Mouse (Mus musculus) frontal cortex, postnatal 10 days (tissue): ENCODE measurements at regions not wholly inside any gene's neighbourhood (a gene's known extent, or its start where the extent isn't known, plus 50 kb on each side); places are given as distances from the start of the nearest gene placed in this dataset.
A peak's percentile ranks its signal among the peaks of the same experiment; 100 is the strongest.

Experiments
- DNase-seq, 2 experiments: peaks; one replicate each; pipeline ENCODE4 v3.0.0; 2022; ENCODE audit warnings: low spot score in 2 of 2, mixed read lengths in 1 of 2

- no peak for DNase-seq
Measured at GRCm38 (mm10) chr10:99416271-99416670, 153.2 kb downstream of the Dusp6 start.

GRCm38 (mm10) chr10:99416896-99417479 is 154.0 kb downstream of the Dusp6 start:
- DNase-seq, result no peak

GRCm38 (mm10) chr10:99417591-99417990 is 154.6 kb downstream of the Dusp6 start:
- no peak for DNase-seq

- no peak for DNase-seq
Measured at GRCm38 (mm10) chr10:99418497-99418896, 155.5 kb downstream of the Dusp6 start.

- no peak for DNase-seq
Measured at GRCm38 (mm10) chr10:99419532-99419931, 156.5 kb downstream of the Dusp6 start.

GRCm38 (mm10) chr10:99423406-99423805 is 160.4 kb downstream of the Dusp6 start:
- no peak for DNase-seq

- DNase-seq, result no peak
Measured at GRCm38 (mm10) chr10:99425265-99425664, 162.2 kb downstream of the Dusp6 start.

- no peak for DNase-seq
Measured at GRCm38 (mm10) chr10:99430175-99430574, 167.1 kb downstream of the Dusp6 start.

GRCm38 (mm10) chr10:99430669-99431561 is 167.9 kb downstream of the Dusp6 start:
- DNase-seq, result no peak

- DNase-seq, result no peak
Measured at GRCm38 (mm10) chr10:99437060-99437459, 174.0 kb downstream of the Dusp6 start.

GRCm38 (mm10) chr10:99440169-99440568 is 177.1 kb downstream of the Dusp6 start:
- no peak for DNase-seq

- peak; percentile 50 to 54 for DNase-seq
Measured at GRCm38 (mm10) chr10:99441014-99441413, 178.0 kb downstream of the Dusp6 start.

- DNase-seq, result no peak
Measured at GRCm38 (mm10) chr10:99441931-99442330, 178.9 kb downstream of the Dusp6 start.

- no peak for DNase-seq
Measured at GRCm38 (mm10) chr10:99443453-99444170, 180.6 kb downstream of the Dusp6 start.

GRCm38 (mm10) chr10:99450714-99451625 is 187.9 kb downstream of the Dusp6 start:
- DNase-seq, result no peak

GRCm38 (mm10) chr10:99451639-99452417 is 188.8 kb downstream of the Dusp6 start:
- no peak for DNase-seq

GRCm38 (mm10) chr10:99456180-99456579 is 193.1 kb downstream of the Dusp6 start:
- DNase-seq, result no peak

- no peak for DNase-seq
Measured at GRCm38 (mm10) chr10:99458047-99458446, 195.0 kb downstream of the Dusp6 start.

GRCm38 (mm10) chr10:99459171-99459660 is 196.2 kb downstream of the Dusp6 start:
- no peak for DNase-seq

- peak in 1 of 2 experiments; percentile 32 for DNase-seq
Measured at GRCm38 (mm10) chr10:99459823-99460361, 196.9 kb downstream of the Dusp6 start.
